Mouse (Mus musculus): ENCODE measurements around the gene Mettl26. TPM values are rescaled to one million over a fixed set of nuclear protein-coding genes. Genes with fewer than 3 reads are reported as not detected.

Mettl26 gene
- total RNA-seq, 2 experiments from 2014 or later, result 36.3 to 37.7 TPM

Small RNA genes within 50 kb of the gene (microRNA-seq; reads per million reads assigned to microRNA genes)
- 1.7 to 2.7 reads per million in 2 experiments for gene Mir3082

Other genes with a start within 250 kb of the Mettl26 start
- gene Gng13, start 157.9 kb upstream of the Mettl26 start, total RNA-seq (2021), result 100 to 1,000 TPM; 111 to 127 TPM
- 1 to 10 TPM in 1 of 2 experiments, under 1 TPM in 1; 0.73 to 1.6 TPM for gene Chtf18, start 147.7 kb upstream of the Mettl26 start, total RNA-seq (2021)
- 10 to 100 TPM; 50.0 to 52.5 TPM for gene Rpusd1, start 147.4 kb upstream of the Mettl26 start, total RNA-seq (2021)
- under 1 TPM in 1 of 2 experiments, not detected in 1; 0.12 TPM for gene Mslnl, start 139.0 kb upstream of the Mettl26 start, total RNA-seq (2021)
- gene Msln, start 120.7 kb upstream of the Mettl26 start, total RNA-seq (2021), result under 1 TPM; 0.66 to 0.77 TPM
- gene Narfl, start 101.3 kb upstream of the Mettl26 start, total RNA-seq (2021), result 10 to 100 TPM; 35.1 to 37.5 TPM
- gene Haghl, start 89.4 kb upstream of the Mettl26 start, total RNA-seq (2021), result 100 to 1,000 TPM in 1 of 2 experiments, 10 to 100 TPM in 1; 98.1 to 107 TPM
- gene Ccdc78, start 88.5 kb upstream of the Mettl26 start, total RNA-seq (2021), result under 1 TPM; 0.20 to 0.25 TPM
- 10 to 100 TPM; 80.7 to 93.1 TPM for gene Fam173a, start 82.2 kb upstream of the Mettl26 start, total RNA-seq (2021)
- under 1 TPM in 1 of 2 experiments, not detected in 1; 0.81 TPM for gene AC134908.4, start 79.4 kb upstream of the Mettl26 start, total RNA-seq (2021)
- 10 to 100 TPM; 73.2 to 85.6 TPM for gene Metrn, start 77.9 kb upstream of the Mettl26 start, total RNA-seq (2021)
- 100 to 1,000 TPM; 643 to 644 TPM for gene Fbxl16, start 66.0 kb upstream of the Mettl26 start, total RNA-seq (2021)
- gene Wdr24, start 51.4 kb upstream of the Mettl26 start, total RNA-seq (2021), result 10 to 100 TPM; 25.4 to 27.3 TPM
- gene Jmjd8, start 46.2 kb upstream of the Mettl26 start, total RNA-seq (2021), result 10 to 100 TPM; 58.1 to 61.0 TPM
- gene Stub1, start 41.7 kb upstream of the Mettl26 start, total RNA-seq (2021), result 100 to 1,000 TPM; 163 to 164 TPM
- gene Rhbdl1, start 37.8 kb upstream of the Mettl26 start, total RNA-seq (2021), result 10 to 100 TPM; 47.9 to 49.0 TPM
- 10 to 100 TPM; 29.0 to 30.4 TPM for gene Gm20683, start 33.3 kb upstream of the Mettl26 start, total RNA-seq (2021)
- 100 to 1,000 TPM; 102 to 103 TPM for gene Rhot2, start 30.2 kb upstream of the Mettl26 start, total RNA-seq (2021)
- gene Wdr90, start 13.6 kb upstream of the Mettl26 start, total RNA-seq (2021), result 10 to 100 TPM; 19.2 to 26.2 TPM
- gene Mcrip2, start 6.3 kb upstream of the Mettl26 start, total RNA-seq (2021), result 10 to 100 TPM; 25.4 to 28.9 TPM
- gene Wfikkn1, start 5.8 kb downstream of the Mettl26 start, total RNA-seq (2021), result 1 to 10 TPM; 1.8 to 2.4 TPM
- 10 to 100 TPM; 49.6 to 55.5 TPM for gene Rab40c, start 44.7 kb downstream of the Mettl26 start, total RNA-seq (2021)
- gene Pigq, start 69.9 kb downstream of the Mettl26 start, total RNA-seq (2021), result 100 to 1,000 TPM; 125 to 129 TPM
- gene Nhlrc4, start 69.9 kb downstream of the Mettl26 start, total RNA-seq (2021), result under 1 TPM; 0.17 to 0.61 TPM
- under 1 TPM; 0.95 to 0.96 TPM for gene A930017K11Rik, start 77.5 kb downstream of the Mettl26 start, total RNA-seq (2021)
- 10 to 100 TPM; 52.5 to 60.2 TPM for gene Capn15, start 110.7 kb downstream of the Mettl26 start, total RNA-seq (2021)
- 100 to 1,000 TPM in 1 of 2 experiments, 10 to 100 TPM in 1; 99.5 to 112 TPM for gene Rab11fip3, start 194.5 kb downstream of the Mettl26 start, total RNA-seq (2021)
- gene Decr2, start 215.3 kb downstream of the Mettl26 start, total RNA-seq (2021), result 10 to 100 TPM; 25.5 to 26.5 TPM
- gene Nme4, start 220.5 kb downstream of the Mettl26 start, total RNA-seq (2021), result 1 to 10 TPM; 4.6 to 5.0 TPM
- 10 to 100 TPM; 10.8 to 11.9 TPM for gene Tmem8, start 238.2 kb downstream of the Mettl26 start, total RNA-seq (2021)
- 10 to 100 TPM; 64.5 to 66.3 TPM for gene Mrpl28, start 248.4 kb downstream of the Mettl26 start, total RNA-seq (2021)

All from layer of hippocampus, postnatal 36 days (tissue).